Mouse (Mus musculus) brain, adult 2 months (tissue): ENCODE results near the gene Il17f.
"Not testable (repeated sequence)": the region's sequence is repeated elsewhere in the genome, so short reads cannot be mapped to it uniquely, and the experiment has no call there.

ENCODE experiments used
- DNase-seq: peaks from one replicate; pipeline ENCODE4 v3.0.0; 2011; ENCODE audit warnings: low read depth, low spot score

Il17f gene

GRCm38 (mm10) chr1:20787046-20787445 lies 3.4 kb downstream of the Il17f start:
- no peak for DNase-seq

GRCm38 (mm10) chr1:20778366-20778765 lies 12.1 kb downstream of the Il17f start:
- no peak for DNase-seq

GRCm38 (mm10) chr1:20774026-20774730 lies 16.2 kb downstream of the Il17f start:
- DNase-seq, result not testable (repeated sequence)

GRCm38 (mm10) chr1:20766526-20766925 lies 23.9 kb downstream of the Il17f start:
- DNase-seq, result no peak

GRCm38 (mm10) chr1:20761411-20761810 lies 29.0 kb downstream of the Il17f start:
- DNase-seq, result no peak

GRCm38 (mm10) chr1:20760331-20760730 lies 30.1 kb downstream of the Il17f start:
- no peak for DNase-seq

GRCm38 (mm10) chr1:20759799-20760198 lies 30.6 kb downstream of the Il17f start:
- DNase-seq, result peak; percentile 84

- DNase-seq, result no peak
Measured at GRCm38 (mm10) chr1:20757586-20757985, 32.8 kb downstream of the Il17f start.

- DNase-seq, result no peak
Measured at GRCm38 (mm10) chr1:20754439-20754838, 36.0 kb downstream of the Il17f start.

- DNase-seq, result no peak
Measured at GRCm38 (mm10) chr1:20740496-20740998, 49.9 kb downstream of the Il17f start.

GRCm38 (mm10) chr1:20738483-20738882 lies 51.9 kb downstream of the Il17f start:
- peak; percentile 51 for DNase-seq

GRCm38 (mm10) chr1:20736572-20736971 lies 53.8 kb downstream of the Il17f start:
- DNase-seq, result no peak

GRCm38 (mm10) chr1:20730903-20731302 lies 59.5 kb downstream of the Il17f start, which contains the start of gene Il17a:
TSS of gene Il17a (plus strand) at chr1:20730905.
- no peak for DNase-seq
